Mouse (Mus musculus) brain, embryonic 14.5 days (tissue): ENCODE measurements at regions not wholly inside any gene's neighbourhood (a gene's known extent, or its start where the extent isn't known, plus 50 kb on each side); places are given as distances from the start of the nearest gene placed in this dataset.

ENCODE experiments used
- DNase-seq: peaks from one replicate; pipeline ENCODE4 v3.0.0-alpha.2; 2011; ENCODE audit warnings: low read depth
- CTCF ChIP-seq: fragments of 200-500 bp; IDR thresholded peaks from 2 replicates; pipeline ENCODE4 v1.5.1; 2012; ENCODE audit warnings: inconsistent platforms, mild to moderate bottlenecking, moderate library complexity, borderline replicate concordance; ENCODE audit not compliant: insufficient read depth, insufficient read length; ENCODE audit errors: extremely low read depth
- POLR2A ChIP-seq: fragments of 200-500 bp; IDR thresholded peaks from 2 replicates; pipeline ENCODE4 v1.6.1; 2012; ENCODE audit warnings: mild to moderate bottlenecking, inconsistent platforms, borderline replicate concordance; ENCODE audit not compliant: poor library complexity, insufficient read depth, insufficient read length, severe bottlenecking; ENCODE audit errors: extremely low read depth

DNA sequence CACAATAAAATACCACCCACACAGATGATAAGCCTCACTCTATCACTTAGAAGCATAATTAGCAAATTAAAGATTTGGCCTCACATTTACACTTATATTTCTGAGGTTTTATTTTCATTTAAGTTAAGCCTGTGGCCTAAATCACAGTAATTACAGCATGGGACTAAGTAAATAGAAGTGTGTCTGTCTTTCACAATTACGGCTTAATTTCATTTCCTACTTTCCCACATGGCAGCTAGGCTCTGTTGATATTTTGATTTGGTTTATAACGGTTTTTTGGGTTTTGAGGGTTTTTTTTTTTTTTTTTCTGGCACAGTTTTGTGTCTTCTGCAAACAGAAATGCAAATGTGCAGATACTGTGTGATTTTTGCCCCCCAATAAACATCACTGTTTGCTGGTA lies 222.1 kb upstream of the Tbl1xr1 start:
- no peak for DNase-seq
- no peak for TF ChIP-seq POLR2A
- TF ChIP-seq CTCF, result no peak

DNA sequence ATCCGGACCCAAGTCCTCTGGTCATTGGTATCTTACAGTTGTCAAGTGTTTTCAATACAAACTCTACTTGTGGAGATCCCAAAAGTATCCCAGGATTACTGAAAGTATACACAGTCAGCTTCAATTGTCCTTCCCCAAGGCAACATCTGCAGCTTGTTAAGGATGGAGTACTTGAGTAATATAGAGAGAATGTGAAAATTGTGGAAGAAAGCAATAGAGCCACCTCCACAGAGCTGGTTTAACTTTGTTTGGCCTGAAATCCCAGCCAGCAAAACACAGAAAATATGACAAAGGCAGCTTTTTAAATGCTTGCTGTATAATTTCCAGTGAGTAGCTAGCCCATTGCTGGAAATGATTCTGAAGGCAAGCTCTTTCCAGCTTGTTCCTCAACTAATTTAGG lies 217.0 kb upstream of the Tbl1xr1 start:
- DNase-seq, result no peak
- no peak for TF ChIP-seq CTCF
- no peak for TF ChIP-seq POLR2A

DNA sequence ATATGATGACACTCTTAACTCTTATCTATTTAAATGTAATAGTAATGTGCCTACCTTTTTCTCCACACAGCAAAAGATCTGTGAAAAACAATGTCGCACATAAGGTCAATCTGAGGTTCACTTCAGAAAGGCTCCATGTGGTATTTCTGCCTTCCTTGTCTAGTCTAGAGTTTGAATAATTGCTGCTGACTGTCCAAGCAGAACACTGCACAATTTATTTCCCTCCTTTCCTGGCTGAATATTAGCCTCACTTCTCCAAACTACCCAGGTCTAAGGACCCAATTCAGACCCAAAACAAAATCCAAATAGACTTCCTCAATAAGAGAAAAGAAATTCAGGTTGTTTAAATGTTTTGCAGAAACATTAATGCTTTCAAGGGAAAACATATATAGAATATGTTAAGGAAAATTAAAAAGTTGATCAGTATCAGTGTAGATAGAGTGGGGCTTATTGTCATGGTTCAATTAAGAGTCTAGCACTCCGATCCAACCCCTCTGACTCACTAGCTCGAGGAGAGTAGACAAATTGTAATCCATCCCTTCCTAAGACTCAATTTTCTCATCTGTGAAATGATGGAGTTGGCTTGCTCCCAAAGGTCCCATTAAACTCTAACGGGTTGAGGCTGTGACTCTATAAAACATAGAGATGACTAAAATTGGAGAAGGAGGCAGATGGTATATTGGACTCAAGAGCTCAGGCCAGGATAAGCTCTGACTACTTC lies 215.4 kb upstream of the Tbl1xr1 start:
- TF ChIP-seq CTCF (no peak), POLR2A (no peak)
- no peak for DNase-seq

DNA sequence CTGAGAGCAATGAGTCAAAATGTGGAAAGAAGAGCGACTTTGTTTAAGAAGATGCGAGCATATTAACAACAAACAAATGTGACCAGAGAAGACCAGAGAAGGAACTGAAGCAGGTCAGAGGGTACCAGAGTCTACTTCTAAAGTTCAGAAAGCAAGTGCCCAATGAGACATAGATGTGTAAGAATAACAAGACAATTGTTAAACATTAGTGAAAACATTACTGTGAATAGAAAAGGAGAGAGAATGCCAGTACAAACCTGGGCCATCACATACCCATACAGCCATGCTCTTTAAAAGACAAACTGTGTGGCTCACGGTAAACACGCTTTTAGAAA lies 214.8 kb upstream of the Tbl1xr1 start:
- DNase-seq, result no peak
- TF ChIP-seq CTCF, result no peak

DNA sequence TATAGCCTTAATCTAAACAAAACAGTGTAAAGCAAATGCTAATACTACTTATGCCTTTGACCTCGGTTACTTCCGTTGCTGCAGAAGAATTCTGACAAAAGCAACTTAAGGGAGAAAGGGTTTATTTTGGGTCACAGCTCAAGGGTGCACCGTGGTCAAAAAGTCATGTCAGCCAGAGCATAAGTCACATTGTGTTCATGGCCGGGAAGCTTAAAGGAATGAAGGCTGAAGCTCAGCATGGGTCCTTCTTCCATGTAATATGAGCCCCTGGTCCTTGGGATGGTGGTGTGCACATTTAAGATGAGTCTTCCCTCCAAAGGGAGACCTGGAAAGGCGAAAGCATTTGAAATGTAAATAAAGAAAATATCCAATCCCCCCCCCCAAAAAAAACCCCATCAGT lies 212.1 kb upstream of the Tbl1xr1 start:
- no peak for TF ChIP-seq POLR2A

DNA sequence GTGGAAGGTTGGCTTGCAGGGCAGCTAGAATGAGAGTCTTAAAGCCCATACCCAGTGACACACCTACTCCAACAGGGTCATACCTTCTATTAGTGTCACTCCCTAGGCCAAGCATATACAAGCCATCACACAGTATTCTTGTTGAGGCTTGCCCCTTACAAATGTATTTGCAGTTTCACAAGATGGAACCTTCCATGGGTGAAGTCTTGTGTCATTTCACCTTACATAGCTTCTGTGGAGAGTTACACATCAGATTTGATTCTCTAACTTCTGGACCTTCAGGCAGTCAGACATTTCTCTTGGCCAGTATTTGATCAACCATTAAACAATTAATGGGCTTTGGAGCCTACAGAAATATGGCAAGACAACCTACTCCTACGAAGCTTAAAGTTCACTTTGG lies 210.6 kb upstream of the Tbl1xr1 start:
- no peak for DNase-seq
- no peak for TF ChIP-seq POLR2A
- TF ChIP-seq CTCF, result no peak

More for the DNA sequence above, 212.1 kb upstream of the Tbl1xr1 start:
- DNase-seq, result no peak

DNA sequence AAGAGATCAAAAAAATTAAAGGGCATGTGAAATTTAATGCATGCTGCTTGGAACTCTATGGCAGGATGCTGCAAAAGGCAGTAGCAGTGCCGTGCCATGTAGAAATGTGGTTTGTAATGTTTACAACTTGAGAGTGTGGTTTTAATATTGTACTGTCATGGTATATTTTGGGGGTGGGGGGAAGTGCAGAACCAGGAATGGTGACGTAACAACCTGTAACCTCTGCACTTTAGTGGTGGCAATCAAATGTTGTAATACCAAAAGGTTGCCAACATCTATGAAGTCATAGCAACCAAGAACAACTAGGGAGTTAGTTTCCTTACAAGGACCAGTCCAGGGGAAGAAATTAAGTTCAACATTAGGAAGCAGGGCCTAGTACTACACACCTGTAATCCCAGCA lies 198.1 kb upstream of the Tbl1xr1 start:
- no peak for TF ChIP-seq POLR2A
- TF ChIP-seq CTCF, result no peak
- DNase-seq, result no peak

DNA sequence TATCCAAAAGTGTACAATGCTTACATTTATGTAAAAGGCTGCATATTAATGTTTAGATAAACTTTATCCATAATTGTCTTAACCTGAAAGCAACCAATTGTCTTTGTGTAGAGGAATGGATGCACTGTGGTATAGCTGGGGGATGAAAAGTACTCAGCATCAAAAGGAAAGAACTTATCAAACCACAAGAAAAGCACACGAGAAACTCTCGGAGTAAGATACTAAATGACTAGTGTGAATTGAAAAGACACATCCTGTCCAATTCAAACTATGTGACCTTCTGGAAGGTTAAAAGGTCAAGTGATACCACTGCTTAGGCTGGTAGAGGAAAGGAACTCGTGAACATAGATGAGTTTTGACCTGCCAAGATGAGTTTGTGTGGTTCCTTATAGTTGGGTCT lies 192.2 kb upstream of the Tbl1xr1 start:
- TF ChIP-seq CTCF (no peak), POLR2A (no peak)

DNA sequence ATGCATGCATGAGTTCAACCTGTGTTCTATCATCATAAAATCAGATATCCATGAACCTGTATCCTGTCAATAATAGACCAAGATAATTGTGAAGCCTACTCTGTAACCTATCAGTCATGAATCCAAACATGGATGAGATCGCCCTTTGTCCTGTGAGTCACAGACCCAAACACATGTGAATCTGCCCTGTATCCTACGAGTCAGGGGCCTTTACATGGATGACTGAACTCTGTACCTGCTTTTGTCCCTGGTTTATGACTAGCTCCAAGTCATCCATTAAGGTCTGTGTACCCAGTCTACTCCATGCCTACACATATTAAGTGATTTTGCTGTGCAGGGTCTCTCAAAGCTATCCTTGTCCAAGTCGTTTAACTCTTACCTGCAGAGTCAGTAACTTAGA lies 187.7 kb upstream of the Tbl1xr1 start:
- TF ChIP-seq CTCF, result no peak
- no peak for TF ChIP-seq POLR2A
- no peak for DNase-seq

More for the DNA sequence above, 192.2 kb upstream of the Tbl1xr1 start:
- DNase-seq, result no peak

DNA sequence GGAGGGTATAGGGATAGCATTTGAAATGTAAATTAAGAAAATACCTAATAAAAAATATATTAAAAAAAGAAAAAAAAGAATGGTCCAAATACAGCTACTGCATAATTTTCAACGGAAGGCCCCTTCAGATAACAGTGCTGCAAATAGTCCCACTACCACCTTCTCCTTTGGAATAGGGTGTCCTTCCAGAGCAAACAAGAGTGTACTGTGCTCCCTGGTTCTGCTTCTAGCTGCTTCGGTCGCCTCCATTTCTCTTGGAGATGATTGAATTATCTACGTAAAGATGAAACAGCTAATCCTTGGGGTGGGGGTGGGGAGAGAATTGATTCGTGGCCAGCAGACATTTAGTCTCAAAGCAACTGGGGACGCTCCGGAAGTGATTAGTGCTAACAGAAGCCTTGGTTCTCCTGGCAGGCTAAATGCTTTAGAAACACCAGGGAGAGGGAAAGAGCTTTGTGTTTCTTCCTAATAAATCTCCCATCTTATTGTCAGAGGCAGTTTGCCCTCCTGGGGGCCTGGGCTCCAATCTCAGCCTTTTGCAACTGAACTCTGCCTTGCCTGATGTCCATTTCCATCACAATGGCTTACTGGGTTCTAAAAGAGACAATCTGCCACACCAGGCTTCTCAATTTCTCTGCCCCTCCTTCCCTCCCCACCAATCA lies 184.5 kb upstream of the Tbl1xr1 start:
- peak; percentile 84 for DNase-seq

DNA sequence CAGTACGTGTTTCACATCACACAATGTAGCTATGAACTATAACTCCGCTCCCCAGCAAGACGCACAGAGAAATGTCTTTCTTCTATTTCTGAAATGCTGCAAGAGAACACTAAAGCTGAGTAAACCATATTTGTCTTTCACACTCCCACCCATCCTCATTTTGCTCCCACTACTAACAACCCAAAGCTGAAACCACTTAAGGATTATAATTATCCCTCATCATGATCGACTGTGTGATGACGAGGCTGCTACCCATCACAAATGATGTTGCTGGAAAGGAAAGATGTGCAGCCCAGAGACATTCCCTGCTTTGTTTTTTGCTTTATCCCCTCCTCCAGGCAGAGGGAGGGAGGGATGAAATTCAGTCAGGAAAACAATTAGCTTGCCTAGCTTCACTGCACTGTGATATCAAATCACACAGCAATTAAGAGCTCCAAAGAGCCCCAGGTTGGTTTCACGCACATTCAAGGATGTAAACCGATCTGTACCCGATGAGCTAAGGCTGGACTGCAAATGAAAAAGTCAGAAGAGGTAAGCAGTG lies 183.5 kb upstream of the Tbl1xr1 start:
- TF ChIP-seq CTCF, result no peak
- TF ChIP-seq POLR2A, result no peak

More for the DNA sequence above, 184.5 kb upstream of the Tbl1xr1 start:
- TF ChIP-seq POLR2A (no peak), CTCF (no peak)

DNA sequence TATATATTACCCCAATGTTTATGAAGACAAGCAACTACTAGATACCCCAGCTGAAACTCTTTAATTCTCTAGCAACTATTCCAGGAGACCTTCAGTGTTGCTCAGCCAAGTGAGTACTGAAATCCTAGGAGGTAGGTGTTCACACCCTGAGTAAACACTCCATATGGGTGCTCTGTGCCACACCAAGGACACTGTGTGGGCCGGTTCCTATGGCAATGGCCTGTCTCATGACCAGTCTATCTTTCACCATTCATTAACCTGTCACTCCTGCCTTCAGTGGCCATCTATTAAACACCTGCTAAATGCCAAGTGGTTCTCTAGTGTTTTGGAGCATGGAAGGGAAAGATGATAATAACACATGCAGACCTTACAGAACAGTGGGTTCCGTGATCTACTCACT lies 180.9 kb upstream of the Tbl1xr1 start:
- TF ChIP-seq CTCF (no peak), POLR2A (no peak)
- DNase-seq, result no peak

More for the DNA sequence above, 183.5 kb upstream of the Tbl1xr1 start:
- DNase-seq, result peak; percentile 82

DNA sequence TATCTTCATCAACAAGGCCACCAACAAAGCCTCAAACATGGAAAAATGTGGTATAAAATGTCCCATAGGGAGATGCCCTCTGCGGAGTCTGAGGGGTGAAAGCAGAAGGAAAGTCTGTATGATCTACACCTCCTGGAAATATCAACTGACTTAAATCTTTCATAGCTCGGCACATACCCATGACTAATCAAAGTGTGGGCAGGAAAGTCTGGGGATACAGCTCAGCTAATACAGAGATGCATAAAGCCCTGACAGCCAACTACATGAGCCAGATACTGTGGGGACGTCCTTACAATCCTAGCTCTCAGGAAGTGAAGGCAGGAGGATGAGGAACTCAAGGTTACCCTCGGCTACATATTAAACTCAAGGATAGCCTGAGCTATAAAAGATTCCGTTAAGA lies 178.2 kb upstream of the Tbl1xr1 start:
- DNase-seq, result no peak
- TF ChIP-seq CTCF (no peak), POLR2A (no peak)
